Mouse (Mus musculus) forebrain, embryonic 14.5 days (tissue): ENCODE results near the gene Ubl4b. TPM values are rescaled to one million over a fixed set of nuclear protein-coding genes. Genes with fewer than 3 reads are reported as not detected.

Experiments
- ATAC-seq: fragments of 200-750 bp; cut with Nextera tagmentation; 2 replicates; pipeline ENCODE4 v1.8.0; 2017; ENCODE audit warnings: mild to moderate bottlenecking, moderate library complexity
- DNase-seq: peaks from one replicate; pipeline ENCODE4 v3.0.0-alpha.2; 2015; ENCODE audit warnings: low spot score
- H3K27ac ChIP-seq: fragments of 300-500 bp; sonication (generic); 2 replicates; pipeline ENCODE4 v1.5.1; 2014; ENCODE audit warnings: low read depth, mild to moderate bottlenecking, control low read depth, low read length, moderate library complexity
- H3K27me3 ChIP-seq: fragments of 300-500 bp; sonication (generic); replicated peaks from 2 replicates; pipeline ENCODE4 v1.6.1; 2014; ENCODE audit warnings: low read length, control low read depth, mixed read lengths; ENCODE audit not compliant: control insufficient read depth, insufficient read depth
- H3K36me3 ChIP-seq: fragments of 300-500 bp; sonication (generic); 2 replicates; pipeline ENCODE4 v1.6.1; 2014; ENCODE audit warnings: low read length, control low read depth; ENCODE audit not compliant: control insufficient read depth, insufficient read depth
- H3K4me1 ChIP-seq: fragments of 300-500 bp; sonication (generic); 2 replicates; pipeline ENCODE4 v1.6.1; 2014; ENCODE audit warnings: antibody characterized with exemption, low read length, control low read depth; ENCODE audit not compliant: control insufficient read depth, insufficient read depth
- H3K4me2 ChIP-seq: fragments of 300-500 bp; sonication (generic); 2 replicates; pipeline ENCODE4 v1.6.1; 2014; ENCODE audit warnings: mild to moderate bottlenecking, control low read depth, low read length
- H3K4me3 ChIP-seq: fragments of 300-500 bp; sonication (generic); 2 replicates; pipeline ENCODE4 v1.5.1; 2014; ENCODE audit warnings: low read depth, low read length, control low read depth
- H3K9ac ChIP-seq: fragments of 300-500 bp; sonication (generic); 2 replicates; pipeline ENCODE4 v1.6.1; 2014; ENCODE audit warnings: mild to moderate bottlenecking, low read length, control low read depth, moderate library complexity
- H3K9me3 ChIP-seq: fragments of 300-500 bp; sonication (generic); replicated peaks from 2 replicates; pipeline ENCODE4 v1.6.1; 2016; ENCODE audit warnings: low read length, control low read depth, mixed read lengths; ENCODE audit not compliant: control insufficient read depth
- WGBS: fragments of 180-500 bp; shearing (Covaris S2); extraction: QIAGEN DNeasy Blood & Tissue Kit; methylation state at CpG from one replicate; pipeline ENCODE4 v1.1.7; 2014; 5-methylcytosine and 5-hydroxymethylcytosine counted together
- polyA plus RNA-seq: library from polyadenylated mRNA; unstranded; fragments of >200 nt; fragmentation: Nextera tagmentation; extraction: Ambion mirVana; gene quantifications from 2 replicates; pipeline ENCODE4 v1.2.1, GENCODE M21; 2014

The Ubl4b gene
- polyA plus RNA-seq, 1 experiment from 2014 or later, result not detected

- Histone ChIP-seq H3K27me3 (no peaks in the 10 kb centered on the region), H3K4me2 (no peak overlapping the region), H3K27ac (no peak overlapping the region), H3K9ac (no peak overlapping the region), H3K4me3 (no peak overlapping the region), H3K36me3 (peaks cover 3% of the 10 kb centered on the region; the same call in 1 of the 2 replicates), H3K4me1 (peaks cover 36% of the 10 kb centered on the region), H3K9me3 (no peaks in the 10 kb centered on the region)
- DNase-seq (no peak), ATAC-seq (no peak)
- 64% methylated on average over 1 of the region's 1 CpGs for WGBS
Measured at GRCm38 (mm10) chr3:107504542-107504941, 50.3 kb downstream of the Ubl4b start.

- no peak for ATAC-seq
- WGBS, result 80% methylated on average over 2 of the region's 2 CpGs
- Histone ChIP-seq H3K4me2 (no peak overlapping the region), H3K36me3 (peaks cover 3% of the 10 kb centered on the region; the same call in 1 of the 2 replicates), H3K4me1 (peaks cover 36% of the 10 kb centered on the region), H3K27me3 (no peaks in the 10 kb centered on the region), H3K4me3 (no peak overlapping the region), H3K27ac (no peak overlapping the region), H3K9ac (no peak overlapping the region), H3K9me3 (no peaks in the 10 kb centered on the region)
- DNase-seq, result no peak
Measured at GRCm38 (mm10) chr3:107503716-107504115, 51.2 kb downstream of the Ubl4b start.

Other genes with a start within 250 kb of the Ubl4b start
- gene Rbm15, start 221.4 kb downstream of the Ubl4b start, polyA plus RNA-seq, result 9.1 and 10.2 TPM in 2 replicates
- gene Kcnc4, start 95.5 kb downstream of the Ubl4b start, polyA plus RNA-seq, result 1.4 and 1.8 TPM in 2 replicates
- 12.8 and 15.4 TPM in 2 replicates for gene Slc6a17, start 37.1 kb downstream of the Ubl4b start, polyA plus RNA-seq
- 2.4 and 2.6 TPM in 2 replicates for gene Alx3, start 40.0 kb upstream of the Ubl4b start, polyA plus RNA-seq
- not detected in 2 replicates for gene Gm10961, start 76.2 kb upstream of the Ubl4b start, polyA plus RNA-seq
- 134 and 141 TPM in 2 replicates for gene Strip1, start 76.6 kb upstream of the Ubl4b start, polyA plus RNA-seq
- 104 and 105 TPM in 2 replicates for gene Ahcyl1, start 141.5 kb upstream of the Ubl4b start, polyA plus RNA-seq
- gene Csf1, start 205.4 kb upstream of the Ubl4b start, polyA plus RNA-seq, result 6.5 and 7.0 TPM in 2 replicates